Mouse (Mus musculus): ENCODE data around the gene Vps45.

DNA sequence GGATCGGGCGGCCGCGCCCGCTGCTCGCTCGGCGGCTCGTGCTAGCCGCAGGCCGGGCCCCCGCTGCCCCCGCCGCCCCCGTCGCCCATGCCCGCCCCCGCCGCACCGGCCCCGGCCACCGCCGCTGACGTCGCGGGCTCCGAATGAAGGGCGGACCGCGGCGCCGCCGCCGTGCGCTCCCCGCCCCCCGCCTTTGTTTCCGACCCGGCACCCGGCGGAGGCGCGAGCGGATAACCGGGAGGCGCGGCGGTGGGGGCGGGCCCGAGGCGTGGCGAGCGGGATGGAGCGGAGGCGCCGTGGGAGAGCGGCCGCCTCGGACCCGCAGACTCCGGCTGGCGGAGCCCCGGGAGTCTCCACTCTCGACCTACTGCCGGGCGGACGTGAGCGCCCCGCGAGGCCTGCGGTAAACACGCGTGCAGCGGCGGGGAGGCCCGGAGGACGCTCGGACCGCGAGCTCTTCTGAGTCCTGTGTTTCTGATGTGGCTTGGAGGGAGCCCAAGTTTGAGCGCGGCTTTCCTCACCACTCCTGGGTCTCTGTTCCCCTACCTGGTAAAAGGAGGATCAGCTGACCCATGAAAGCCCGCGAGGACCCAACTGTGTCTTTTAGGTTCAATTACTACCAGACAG lies 62.4 kb downstream of the Vps45 start, which contains the start of gene Plekho1:
- no peak for TF ChIP-seq CTCF (IDR thresholded peaks at IDR 0.05; ENCODE audit: low read depth)
- TF ChIP-seq EP300 (IDR thresholded peaks at IDR 0.05; ENCODE audit: low read depth): no peak
